Mouse (Mus musculus): ENCODE results near the gene Tfap2a. TPM values are rescaled to one million over a fixed set of nuclear protein-coding genes. Genes with fewer than 3 reads are reported as not detected.

Tfap2a gene
- polyA plus RNA-seq, 1 experiment: not detected

DNA sequence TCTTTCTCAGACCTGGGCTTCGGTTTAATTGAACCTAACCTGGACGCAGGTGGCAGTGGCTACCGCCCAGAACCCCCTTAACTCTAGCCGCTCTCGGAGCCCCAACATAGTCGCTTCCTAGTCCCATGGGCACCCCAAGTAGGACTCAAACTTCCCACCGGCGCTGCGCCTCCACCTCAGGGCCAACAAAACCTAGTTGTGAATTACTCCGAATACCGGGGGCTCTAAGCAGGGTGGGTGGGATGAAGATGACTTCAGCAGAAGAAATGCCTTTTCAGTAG, 28.2 kb downstream of the Tfap2a start:
- WGBS: 5% methylated on average over 11 of the region's 11 CpGs

DNA sequence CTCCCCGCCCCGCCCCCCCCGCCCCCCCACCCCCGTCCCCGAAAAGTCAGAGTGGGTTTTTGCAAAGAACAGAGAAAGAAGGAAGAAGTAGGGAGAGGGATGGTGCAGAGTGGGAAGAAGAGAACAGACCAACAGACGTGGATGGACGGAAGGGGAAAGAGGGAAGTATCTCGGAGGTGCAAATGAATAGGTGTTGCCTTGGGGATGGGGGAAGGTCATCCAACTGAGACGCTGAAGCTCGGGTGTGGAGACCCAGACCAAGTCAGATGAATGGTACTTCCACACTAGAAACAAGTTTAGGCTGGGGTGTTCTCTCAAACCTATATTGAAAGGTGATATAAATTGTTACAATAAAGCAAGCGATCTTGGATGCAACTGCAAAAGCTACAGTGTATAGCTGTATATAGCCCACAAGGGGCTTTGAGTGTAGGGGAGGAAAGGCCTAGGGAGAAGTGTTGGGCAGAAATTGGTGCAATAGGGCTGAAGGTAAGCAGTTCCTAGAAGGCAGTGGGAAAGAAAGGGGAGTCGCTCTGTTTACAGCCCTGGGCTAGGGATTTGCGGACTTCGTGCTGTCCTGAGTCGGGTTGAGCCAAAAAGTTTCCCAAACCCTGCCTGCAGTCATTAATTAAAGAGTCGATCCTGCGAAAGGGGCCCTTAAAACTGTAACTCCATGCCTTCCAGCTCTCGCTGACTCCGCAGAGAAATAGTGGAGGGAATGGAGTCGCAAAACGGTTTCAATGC, 28.7 kb downstream of the Tfap2a start:
- H3K27ac ChIP-seq (ENCODE audit: insufficient read depth, low read depth, low read length): no peak overlapping the region
- 5% methylated on average over 21 of the region's 21 CpGs for WGBS
- TF ChIP-seq POLR2A (IDR thresholded peaks at IDR 0.05; ENCODE audit: insufficient read depth, low read depth, low read length) (no peak), CTCF (IDR thresholded peaks at IDR 0.05; ENCODE audit: insufficient read depth, low read depth, low read length) (no peak)

More for the DNA sequence above, 28.2 kb downstream of the Tfap2a start:
- Histone ChIP-seq H3K4me3 (ENCODE audit: insufficient read depth, low read depth, low read length) (no peak overlapping the region), H3K4me1 (ENCODE audit: control insufficient read depth, insufficient read depth, low read length) (peaks cover 2% of the 10 kb centered on the region; the same call in 1 of the 2 replicates), H3K27ac (ENCODE audit: insufficient read depth, low read depth, low read length) (no peak overlapping the region)
- no peak for TF ChIP-seq POLR2A (IDR thresholded peaks at IDR 0.05; ENCODE audit: insufficient read depth, low read depth, low read length)
- TF ChIP-seq CTCF (IDR thresholded peaks at IDR 0.05; ENCODE audit: insufficient read depth, low read depth, low read length): no peak

DNA sequence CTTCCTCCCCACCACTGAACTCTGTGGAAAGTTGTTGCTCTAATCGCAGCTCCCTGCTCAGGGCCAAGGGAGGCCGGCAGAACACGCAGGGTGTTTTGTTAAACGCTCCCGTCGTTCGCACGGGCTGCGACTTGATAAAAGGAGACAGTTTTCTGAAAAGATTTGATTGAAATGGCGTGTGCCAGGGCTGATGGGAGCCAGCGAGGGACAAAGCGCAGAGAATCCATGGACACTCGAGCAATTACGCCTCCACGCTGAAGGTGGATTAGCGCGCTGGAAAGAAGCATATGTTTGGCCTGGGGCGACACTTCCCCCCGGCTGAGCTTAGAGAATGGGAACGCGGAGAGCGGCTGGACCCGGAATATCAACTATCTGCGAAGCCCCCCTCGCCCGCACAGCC, 29.3 kb downstream of the Tfap2a start:
- Histone ChIP-seq H3K27ac (ENCODE audit: insufficient read depth, low read depth, low read length) (no peak overlapping the region), H3K4me1 (ENCODE audit: control insufficient read depth, insufficient read depth, low read length) (peaks cover 3% of the 10 kb centered on the region; the same call in 1 of the 2 replicates), H3K4me3 (ENCODE audit: insufficient read depth, low read depth, low read length) (no peak overlapping the region)
- TF ChIP-seq CTCF (IDR thresholded peaks at IDR 0.05; ENCODE audit: insufficient read depth, low read depth, low read length) (no peak), POLR2A (IDR thresholded peaks at IDR 0.05; ENCODE audit: insufficient read depth, low read depth, low read length) (no peak)
- 1% methylated on average over 26 of the region's 26 CpGs for WGBS

More for the DNA sequence above, 28.7 kb downstream of the Tfap2a start:
- Histone ChIP-seq H3K4me1 (ENCODE audit: control insufficient read depth, insufficient read depth, low read length) (peaks cover 3% of the 10 kb centered on the region; the same call in 1 of the 2 replicates), H3K4me3 (ENCODE audit: insufficient read depth, low read depth, low read length) (no peak overlapping the region)

DNA sequence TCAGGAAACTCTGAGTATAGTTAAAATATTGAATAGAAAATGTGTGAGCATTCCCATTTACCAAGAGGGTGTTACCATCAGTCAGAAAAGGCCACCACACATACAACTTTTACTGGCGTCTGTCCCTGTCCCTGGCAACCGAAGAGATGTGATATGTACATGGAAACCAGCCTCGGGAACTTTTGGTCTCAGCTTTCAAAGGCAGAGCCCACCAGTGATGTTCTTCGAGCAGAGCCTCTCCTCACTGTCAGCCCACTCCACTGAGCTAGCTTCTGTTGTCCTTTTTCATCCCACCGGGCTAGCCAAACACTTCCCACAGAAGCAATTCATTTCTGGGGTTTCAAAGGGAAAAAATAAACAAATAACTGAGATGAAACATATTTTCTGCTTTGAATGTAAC, 29.9 kb downstream of the Tfap2a start:
- 9% methylated on average over 5 of the region's 5 CpGs for WGBS
- H3K4me1 ChIP-seq (ENCODE audit: control insufficient read depth, insufficient read depth, low read length): peaks cover 3% of the 10 kb centered on the region; the same call in 1 of the 2 replicates
- H3K4me3 ChIP-seq (ENCODE audit: insufficient read depth, low read depth, low read length): no peak overlapping the region
- no peak for TF ChIP-seq POLR2A (IDR thresholded peaks at IDR 0.05; ENCODE audit: insufficient read depth, low read depth, low read length)
- no peak for TF ChIP-seq CTCF (IDR thresholded peaks at IDR 0.05; ENCODE audit: insufficient read depth, low read depth, low read length)
- no peak overlapping the region for H3K27ac ChIP-seq (ENCODE audit: insufficient read depth, low read depth, low read length)

DNA sequence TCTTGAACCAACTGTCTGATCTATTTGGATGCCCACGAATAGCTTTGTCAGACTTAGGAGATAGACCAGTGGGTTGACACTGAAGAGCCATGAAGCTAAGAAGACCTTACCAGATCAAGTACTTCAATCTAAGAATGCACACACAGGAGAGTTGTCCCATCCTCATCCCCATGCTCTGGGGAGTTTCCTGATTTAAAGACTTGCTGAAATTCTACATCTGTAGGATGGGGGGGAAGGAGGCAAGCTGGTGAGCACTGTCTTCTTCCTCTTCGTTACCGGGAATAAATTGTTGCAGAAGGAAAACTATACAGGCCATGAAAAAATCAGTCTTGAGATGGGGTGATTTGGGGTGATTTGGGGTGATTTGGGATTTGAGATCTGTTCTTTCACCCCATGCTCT, 30.5 kb downstream of the Tfap2a start:
- H3K27ac ChIP-seq (ENCODE audit: insufficient read depth, low read depth, low read length): no peak overlapping the region
- 20% methylated on average over 3 of the region's 3 CpGs for WGBS
- H3K4me3 ChIP-seq (ENCODE audit: insufficient read depth, low read depth, low read length): no peak overlapping the region
- peaks cover 3% of the 10 kb centered on the region; the same call in 1 of the 2 replicates for H3K4me1 ChIP-seq (ENCODE audit: control insufficient read depth, insufficient read depth, low read length)
- TF ChIP-seq POLR2A (IDR thresholded peaks at IDR 0.05; ENCODE audit: insufficient read depth, low read depth, low read length) (no peak), CTCF (IDR thresholded peaks at IDR 0.05; ENCODE audit: insufficient read depth, low read depth, low read length) (no peak)

DNA sequence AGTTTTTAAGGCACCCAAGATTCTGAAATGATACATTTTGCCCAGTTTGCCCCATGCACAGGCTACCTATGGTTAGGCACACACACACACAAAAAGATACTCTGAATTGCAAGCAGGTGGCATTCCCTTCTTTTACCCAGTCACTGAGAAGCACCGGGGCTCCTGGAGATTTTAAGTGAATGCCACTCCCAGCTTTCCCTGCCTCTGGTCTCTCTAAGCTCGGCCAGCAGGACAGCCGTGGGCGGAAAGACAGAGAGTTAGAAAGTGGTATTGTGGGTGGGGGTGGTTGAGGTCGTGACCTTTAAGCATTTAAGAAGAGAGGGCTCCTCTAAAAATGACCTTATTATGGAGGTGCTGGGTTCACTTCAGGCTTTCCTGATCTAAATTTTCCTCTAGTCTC, 31.6 kb downstream of the Tfap2a start:
- 12% methylated on average over 5 of the region's 5 CpGs for WGBS
- no peak for TF ChIP-seq CTCF (IDR thresholded peaks at IDR 0.05; ENCODE audit: insufficient read depth, low read depth, low read length)
- TF ChIP-seq POLR2A (IDR thresholded peaks at IDR 0.05; ENCODE audit: insufficient read depth, low read depth, low read length): no peak
- Histone ChIP-seq H3K4me3 (ENCODE audit: insufficient read depth, low read depth, low read length) (no peak overlapping the region), H3K27ac (ENCODE audit: insufficient read depth, low read depth, low read length) (no peak overlapping the region), H3K4me1 (ENCODE audit: control insufficient read depth, insufficient read depth, low read length) (peaks cover 3% of the 10 kb centered on the region; the same call in 1 of the 2 replicates)

DNA sequence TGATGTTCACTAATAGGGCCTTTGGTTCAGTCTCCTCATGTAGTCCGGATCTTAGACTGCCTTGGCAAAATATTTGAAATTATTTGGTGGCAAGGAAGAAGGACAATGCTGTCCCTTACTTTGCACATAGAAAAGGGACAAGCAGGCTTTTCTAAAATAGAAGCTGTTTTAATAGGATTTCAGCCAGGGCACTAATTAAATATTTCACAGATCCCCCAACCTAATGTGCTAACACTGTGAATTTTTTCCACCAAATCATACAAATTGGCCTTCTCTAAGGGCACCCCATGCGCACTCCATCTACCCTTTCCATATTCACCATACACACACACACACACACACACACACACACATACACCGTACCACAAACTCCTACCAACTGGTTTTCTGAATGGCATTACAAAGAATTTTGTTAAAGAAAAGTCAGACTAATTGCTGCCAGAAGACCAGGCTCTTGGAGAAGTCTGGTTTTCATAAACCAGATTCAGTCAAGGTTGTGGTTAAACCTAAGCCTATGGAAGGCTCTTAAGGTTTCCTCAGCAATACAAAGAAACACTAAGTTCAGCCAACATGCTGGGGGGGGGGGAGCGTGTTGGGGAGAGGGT, 32.3 kb downstream of the Tfap2a start:
- Histone ChIP-seq H3K4me3 (ENCODE audit: insufficient read depth, low read depth, low read length) (no peak overlapping the region), H3K27ac (ENCODE audit: insufficient read depth, low read depth, low read length) (no peak overlapping the region), H3K4me1 (ENCODE audit: control insufficient read depth, insufficient read depth, low read length) (peaks cover 3% of the 10 kb centered on the region; the same call in 1 of the 2 replicates)
- 14% methylated on average over 4 of the region's 4 CpGs for WGBS
- TF ChIP-seq CTCF (IDR thresholded peaks at IDR 0.05; ENCODE audit: insufficient read depth, low read depth, low read length) (no peak), POLR2A (IDR thresholded peaks at IDR 0.05; ENCODE audit: insufficient read depth, low read depth, low read length) (no peak)

DNA sequence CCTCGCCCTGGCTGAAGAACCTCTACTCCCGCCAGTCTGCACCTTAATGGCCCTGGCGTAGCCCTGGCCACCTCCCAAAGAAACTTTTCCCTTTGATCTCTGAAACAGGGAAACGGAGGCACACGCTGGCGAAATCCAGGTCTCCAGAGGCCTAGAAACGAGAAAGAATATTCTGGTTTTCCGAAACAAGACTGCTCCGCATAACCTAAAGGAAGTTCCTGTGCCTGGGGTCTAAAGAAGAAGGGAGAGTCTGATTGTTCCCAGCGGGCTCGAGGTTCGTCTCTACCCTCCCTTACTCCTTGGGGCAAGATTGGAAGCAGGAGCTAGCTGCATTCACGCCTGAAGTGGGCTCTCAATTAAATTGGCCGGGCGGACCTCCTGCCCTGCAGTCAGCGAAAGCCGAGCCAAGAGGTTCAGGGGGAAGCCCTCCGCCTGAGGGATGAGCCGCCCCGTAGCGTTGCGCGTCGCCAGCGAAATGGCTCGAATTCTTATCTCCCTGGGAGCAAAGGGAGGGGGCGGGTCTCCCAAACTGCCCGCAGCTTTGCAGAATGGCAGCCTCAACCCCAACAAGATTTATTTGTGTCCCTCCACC, 33.2 kb downstream of the Tfap2a start:
- H3K4me3 ChIP-seq (ENCODE audit: insufficient read depth, low read depth, low read length): no peak overlapping the region
- 2% methylated on average over 28 of the region's 28 CpGs for WGBS
- H3K27ac ChIP-seq (ENCODE audit: insufficient read depth, low read depth, low read length): no peak overlapping the region
- peaks cover 3% of the 10 kb centered on the region; the same call in 1 of the 2 replicates for H3K4me1 ChIP-seq (ENCODE audit: control insufficient read depth, insufficient read depth, low read length)
- no peak for TF ChIP-seq CTCF (IDR thresholded peaks at IDR 0.05; ENCODE audit: insufficient read depth, low read depth, low read length)
- TF ChIP-seq POLR2A (IDR thresholded peaks at IDR 0.05; ENCODE audit: insufficient read depth, low read depth, low read length): no peak

DNA sequence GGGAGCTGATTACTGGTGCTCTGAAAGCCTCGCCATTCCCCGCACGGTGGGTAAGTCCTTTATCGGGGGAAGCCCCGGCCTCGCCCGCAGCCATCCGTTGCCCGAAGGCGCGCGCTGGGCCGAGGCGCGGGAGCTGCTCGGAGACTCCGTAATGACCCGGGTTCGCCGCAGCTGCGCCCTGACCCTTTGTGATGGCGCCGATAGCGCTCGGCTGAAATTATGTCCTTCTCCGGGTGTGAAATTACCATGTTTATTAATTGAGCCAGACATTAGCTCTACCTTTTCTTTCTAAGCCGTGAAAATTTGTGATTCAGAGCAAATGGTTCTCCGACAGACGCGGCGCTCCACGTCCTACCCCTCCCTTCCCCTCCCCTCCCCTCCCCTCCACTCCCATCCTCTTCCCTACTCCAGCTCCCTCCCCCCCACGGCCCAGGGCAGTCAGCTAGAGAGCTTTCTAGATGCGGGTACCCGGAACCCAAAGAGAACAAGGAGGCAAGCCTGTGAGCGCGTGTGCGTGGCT, 34.1 kb downstream of the Tfap2a start:
- WGBS: 1% methylated on average over 38 of the region's 38 CpGs
- no peak overlapping the region for H3K27ac ChIP-seq (ENCODE audit: insufficient read depth, low read depth, low read length)
- TF ChIP-seq POLR2A (IDR thresholded peaks at IDR 0.05; ENCODE audit: insufficient read depth, low read depth, low read length) (no peak), CTCF (IDR thresholded peaks at IDR 0.05; ENCODE audit: insufficient read depth, low read depth, low read length) (no peak)
- H3K4me1 ChIP-seq (ENCODE audit: control insufficient read depth, insufficient read depth, low read length): peaks cover 3% of the 10 kb centered on the region; the same call in 1 of the 2 replicates
- no peak overlapping the region for H3K4me3 ChIP-seq (ENCODE audit: insufficient read depth, low read depth, low read length)
